Comparison of ENCODE assay signal across 8 mouse cellular contexts in the genomic region with DNA sequence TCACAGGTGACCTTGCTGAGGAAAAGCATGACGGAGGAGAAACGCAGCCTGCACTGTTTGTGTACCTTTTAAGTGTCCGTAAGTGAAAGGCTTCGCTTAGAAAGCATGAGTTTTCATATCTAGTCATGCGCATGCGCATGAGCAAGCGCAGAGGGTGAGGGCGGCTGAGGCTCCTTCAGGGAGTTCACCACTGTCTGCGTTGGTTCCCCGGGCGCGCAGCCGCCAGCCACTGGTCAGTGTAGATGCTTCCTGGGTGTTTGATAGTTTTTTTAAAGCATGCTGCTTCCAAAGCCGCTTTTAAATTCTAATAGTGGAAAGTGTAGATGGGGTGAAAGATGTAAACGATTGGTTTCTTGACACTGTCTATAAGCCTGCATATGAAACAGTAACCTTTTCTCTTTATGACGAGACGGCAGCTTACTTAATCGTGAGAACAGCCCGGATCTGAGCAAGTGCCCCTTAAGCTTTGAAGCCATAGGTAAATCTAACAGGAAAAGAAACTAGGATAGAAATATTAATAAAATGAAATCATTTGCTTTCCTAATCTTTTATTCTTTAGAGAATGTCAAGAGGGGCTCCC. TPM values are rescaled to one million over a fixed set of nuclear protein-coding genes. Genes with fewer than 3 reads are reported as not detected.
DNase-seq lines count a peak whose midpoint lies in the region; ATAC-seq lines count a peak whose summit lies in the region.

No protein-coding gene starts in this region.

- no peaks in the 10 kb centered on the region for H3K9me3 ChIP-seq in hindbrain, embryonic 16.5 days (ENCODE audit: control insufficient read depth, low read length)

- H3K27ac ChIP-seq in hindbrain, embryonic 16.5 days (ENCODE audit: low read depth, low read length), result no peak overlapping the region

- peak; percentile 85 for ATAC-seq in hindbrain, embryonic 16.5 days

- peak; percentile 84 for DNase-seq in T-cell, adult 2 months (ENCODE audit: low spot score)
- peak; percentile 92 for DNase-seq in embryo, embryonic 10.5 days (ENCODE audit: low spot score)
- DNase-seq in gastrocnemius, adult 8-10 months (ENCODE audit: low spot score in 2 of 2), result peak; percentile 46 to 62
- peak; percentile 77 to 81 for DNase-seq in layer of hippocampus, postnatal 36 days
- DNase-seq in lung, postnatal 25 days (ENCODE audit: low spot score), result peak; percentile 87
- DNase-seq in retina, adult 2 months (ENCODE audit: low read depth, low spot score), result peak; percentile 53
- peak; percentile 85 for DNase-seq in thymus, postnatal 25 days

- H3K4me2 ChIP-seq in hindbrain, embryonic 16.5 days (ENCODE audit: low read length), result peak overlapping the region; percentile 80

- H3K27me3 ChIP-seq in hindbrain, embryonic 16.5 days (replicated peaks; ENCODE audit: control insufficient read depth, insufficient read depth, low read length), result no peaks in the 10 kb centered on the region

- H3K9ac ChIP-seq in hindbrain, embryonic 16.5 days (ENCODE audit: low read depth, low read length), result peak overlapping the region; percentile 33

- H3K4me3 ChIP-seq in hindbrain, embryonic 16.5 days (ENCODE audit: low read length), result peak overlapping the region; percentile 39

- H3K4me1 ChIP-seq in hindbrain, embryonic 16.5 days (ENCODE audit: control insufficient read depth, insufficient read depth, low read depth, low read length), result peaks cover 17% of the 10 kb centered on the region

- H3K36me3 ChIP-seq in hindbrain, embryonic 16.5 days (ENCODE audit: control insufficient read depth, insufficient read depth, low read length), result peaks cover 4% of the 10 kb centered on the region

- WGBS in hindbrain, embryonic 16.5 days, result 6% methylated on average over 19 of the region's 19 CpGs

RNA-seq across cellular contexts. Expression of a gene that starts 18.1 kb away (rescaled TPM):
- total RNA-seq in gastrocnemius, adult 8-10 months (2022), result 1 to 10 TPM; 4.8 to 6.6 (median 6.1) TPM
- 94.3 and 104 TPM in 2 replicates for polyA plus RNA-seq in hindbrain, embryonic 16.5 days (2015; fragmentation: Nextera tagmentation; extraction: Ambion mirVana)
- total RNA-seq in layer of hippocampus, postnatal 36 days (2021), result 100 to 1,000 TPM; 144 to 156 TPM

Comparison
In these comparisons a context has a peak if more than half of its experiments do, and no peak if none do; other contexts are left out.
1. RNA of a gene that starts 18.1 kb away (total RNA-seq): 144 to 156 TPM in layer of hippocampus, postnatal 36 days; 4.8 to 6.6 TPM in gastrocnemius, adult 8-10 months; every median in the first group is over 10 times any median in the second.
2. Peak in every context shown above with its lines, with median percentiles within 50 percentile points of each other: DNase-seq.